In the genomic region with DNA sequence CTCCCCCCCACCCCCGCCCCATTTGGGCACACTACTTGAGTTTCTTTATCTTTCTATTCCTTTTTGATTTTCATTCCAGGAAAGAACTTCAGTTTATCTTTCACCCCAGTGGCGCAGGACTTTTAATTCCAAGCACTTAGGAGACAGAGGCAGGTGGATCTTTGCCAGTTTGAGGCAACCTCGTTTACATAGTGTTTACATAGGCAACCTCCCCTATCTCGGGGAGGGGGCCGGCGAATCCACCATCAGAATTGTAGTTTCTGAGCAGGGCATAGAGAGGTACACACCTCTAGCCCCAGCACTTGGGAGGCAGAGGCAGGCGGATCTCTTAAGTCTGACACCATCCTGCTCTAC, we compare ENCODE assay signal across 8 mouse cellular contexts. TPM values are rescaled to one million over a fixed set of nuclear protein-coding genes. Genes with fewer than 3 reads are reported as not detected.
DNase-seq lines count a peak whose midpoint lies in the region; ATAC-seq lines count a peak whose summit lies in the region.

No protein-coding gene starts in this region.

- H3K9ac ChIP-seq in heart, embryonic 14.5 days (ENCODE audit: low read length) = peak overlapping the region; percentile 99
- peak overlapping the region; percentile 99 for H3K9ac ChIP-seq in midbrain, embryonic 12.5 days (replicated peaks)

- peak overlapping the region; percentile 94 for H3K4me2 ChIP-seq in heart, embryonic 14.5 days (ENCODE audit: low read length)
- peak overlapping the region; percentile 94 for H3K4me2 ChIP-seq in midbrain, embryonic 12.5 days (replicated peaks)

- H3K4me1 ChIP-seq in heart, embryonic 14.5 days (ENCODE audit: control insufficient read depth in 2 of 2, insufficient read depth in 2 of 2, low read length in 2 of 2) = peaks cover 26 to 59% of the 10 kb centered on the region in 2 experiments
- peaks cover 45% of the 10 kb centered on the region for H3K4me1 ChIP-seq in midbrain, embryonic 12.5 days

- ATAC-seq in heart, embryonic 14.5 days (ENCODE audit: insufficient number of reproducible peaks, insufficient read depth, low FRiP score, low read depth) = no peak
- ATAC-seq in midbrain, embryonic 12.5 days (ENCODE audit: low FRiP score, low read depth) = no peak

- H3K9me3 ChIP-seq in heart, embryonic 14.5 days (ENCODE audit: control insufficient read depth, low read length) = no peaks in the 10 kb centered on the region
- no peaks in the 10 kb centered on the region for H3K9me3 ChIP-seq in midbrain, embryonic 12.5 days

- peaks cover 32% of the 10 kb centered on the region for H3K36me3 ChIP-seq in heart, embryonic 14.5 days (ENCODE audit: control insufficient read depth, insufficient read depth, low read length)
- H3K36me3 ChIP-seq in midbrain, embryonic 12.5 days = peaks cover 19% of the 10 kb centered on the region

- H3K27me3 ChIP-seq in heart, embryonic 14.5 days (ENCODE audit: control insufficient read depth, insufficient read depth, low read length) = no peaks in the 10 kb centered on the region
- 0 out of 2 replicates have a peak, but pooled peaks cover 2% of the 10 kb centered on the region for H3K27me3 ChIP-seq in midbrain, embryonic 12.5 days

- WGBS in heart, embryonic 14.5 days = 24% methylated on average over 7 of the region's 7 CpGs
- 38% methylated on average over 7 of the region's 7 CpGs for WGBS in midbrain, embryonic 12.5 days

- intact Hi-C loops in heart, postnatal 14 days (cut with DNase I) = no loop called here
- intact Hi-C loops in left cerebral cortex, postnatal 25 days (cut with DNase I) = no loop called here

- H3K4me3 ChIP-seq in heart, embryonic 14.5 days (ENCODE audit: control insufficient read depth in 1 of 2, insufficient read depth in 1 of 2, low read depth in 1 of 2, low read length in 2 of 2) = peak overlapping the region; percentile 91 to 92
- H3K4me3 ChIP-seq in midbrain, embryonic 12.5 days = peak overlapping the region; percentile 91

- DNase-seq in heart, postnatal 14 days = no peak
- peak; percentile 46 for DNase-seq in R1 (ENCODE audit: low read depth, low spot score)
- DNase-seq in heart, postnatal 4 days = peak; percentile 29
- DNase-seq in retina, embryonic 14.5 days (ENCODE audit: low spot score) = no peak
- DNase-seq in embryo, embryonic 10.5 days (ENCODE audit: low spot score) = no peak
- DNase-seq in left cerebral cortex, postnatal 25 days (ENCODE audit: low spot score in 2 of 2) = no peak

- peak overlapping the region in 1 of 2 experiments; percentile 98; a peak in 1 of 4 replicates for H3K27ac ChIP-seq in heart, embryonic 14.5 days (replicated peaks in 1 of 2; ENCODE audit: control insufficient read depth in 1 of 2, insufficient read depth in 1 of 2, low read depth in 2 of 2, low read length in 2 of 2)
- H3K27ac ChIP-seq in midbrain, embryonic 12.5 days (replicated peaks) = peak overlapping the region; percentile 92

RNA-seq across cellular contexts. Expression of gene Banp, which starts 2.1 kb away (rescaled TPM):
- polyA plus RNA-seq in heart, embryonic 14.5 days (2014; fragmentation: Nextera tagmentation; extraction: Ambion mirVana) = 21.2 and 24.8 TPM in 2 replicates
- 10 to 100 TPM; 16.0 to 24.5 TPM for total RNA-seq in heart, postnatal 14 days (2021)
- total RNA-seq in heart, postnatal 4 days (2021) = 10 to 100 TPM in 1 of 2 experiments, 1 to 10 TPM in 1; 9.1 to 10.3 TPM
- 58.8 and 66.6 TPM in 2 replicates for polyA plus RNA-seq in midbrain, embryonic 12.5 days (2016; fragmentation: Nextera tagmentation; extraction: Ambion mirVana)
- total RNA-seq in left cerebral cortex, postnatal 25 days (2021) = 10 to 100 TPM; 36.5 to 58.6 TPM

RNA-seq across cellular contexts. Expression of gene Car5a, which starts 6.9 kb away (rescaled TPM):
- not detected in 2 replicates for polyA plus RNA-seq in heart, embryonic 14.5 days (2014; fragmentation: Nextera tagmentation; extraction: Ambion mirVana)
- not detected for total RNA-seq in heart, postnatal 14 days (2021)
- not detected for total RNA-seq in heart, postnatal 4 days (2021)
- polyA plus RNA-seq in midbrain, embryonic 12.5 days (2016; fragmentation: Nextera tagmentation; extraction: Ambion mirVana) = 0.23 TPM in 1 of 2 replicates, not detected in the other
- not detected for total RNA-seq in left cerebral cortex, postnatal 25 days (2021)

RNA-seq across cellular contexts. Expression of gene Slc7a5, which starts 44.1 kb away (rescaled TPM):
- polyA plus RNA-seq in heart, embryonic 14.5 days (2014; fragmentation: Nextera tagmentation; extraction: Ambion mirVana) = 18.7 and 18.8 TPM in 2 replicates
- 1 to 10 TPM; 6.7 to 7.0 TPM for total RNA-seq in heart, postnatal 14 days (2021)
- total RNA-seq in heart, postnatal 4 days (2021) = 10 to 100 TPM; 21.5 to 24.5 TPM
- 37.6 and 37.9 TPM in 2 replicates for polyA plus RNA-seq in midbrain, embryonic 12.5 days (2016; fragmentation: Nextera tagmentation; extraction: Ambion mirVana)
- total RNA-seq in left cerebral cortex, postnatal 25 days (2021) = 10 to 100 TPM; 65.8 to 76.2 TPM

Comparison
In these comparisons a context has a peak if more than half of its experiments do, and no peak if none do; other contexts are left out.
1. DNase-seq: peak in R1 (single experiment) and heart, postnatal 4 days (single experiment); none in heart, postnatal 14 days (0 of 2), retina, embryonic 14.5 days (single experiment), embryo, embryonic 10.5 days (single experiment) and left cerebral cortex, postnatal 25 days (0 of 2).